In genomic region chr10:41295145-41295544, GRCm38 (mm10) we compare ENCODE assay signal across 9 mouse cellular contexts. TPM values are rescaled to one million over a fixed set of nuclear protein-coding genes. Genes with fewer than 3 reads are reported as not detected.
DNase-seq lines count a peak whose midpoint lies in the region; ATAC-seq and TF ChIP-seq lines count a peak whose summit lies in the region.
"Had no signal": no experiment of that assay in that cellular context is flagged by ENCODE, and none has a peak within 500 bp of the region (broad histone marks: within the 10 kb centered on the region; RNA-seq: fewer than 3 reads in every experiment).

No protein-coding gene starts in this region.

- no peak overlapping the region for H3K9ac ChIP-seq in kidney, embryonic 16.5 days (replicated peaks; ENCODE audit: low read length)
- H3K9ac ChIP-seq in neural tube, embryonic 11.5 days (ENCODE audit: low read length): no peak overlapping the region

- H3K36me3 ChIP-seq in kidney, adult 2 months (ENCODE audit: control insufficient read depth, insufficient read depth, low read length): no peaks in the 10 kb centered on the region
- H3K36me3 ChIP-seq in kidney, embryonic 16.5 days (ENCODE audit: insufficient read depth, low read length): no peaks in the 10 kb centered on the region
- H3K36me3 ChIP-seq in neural tube, embryonic 11.5 days (ENCODE audit: control insufficient read depth, insufficient read depth, low read length): no peaks in the 10 kb centered on the region

- ATAC-seq in kidney, embryonic 16.5 days (ENCODE audit: low FRiP score, low TSS enrichment): no peak
- ATAC-seq in neural tube, embryonic 11.5 days (ENCODE audit: insufficient read depth, low FRiP score, low TSS enrichment): peak; percentile 83

- no peak overlapping the region for H3K27ac ChIP-seq in kidney, adult 2 months (ENCODE audit: insufficient read depth, low read depth, low read length)
- H3K27ac ChIP-seq in kidney, embryonic 16.5 days (ENCODE audit: low read length): no peak overlapping the region
- H3K27ac ChIP-seq in neural tube, embryonic 11.5 days (ENCODE audit: low read depth, low read length): no peak overlapping the region

- no peak for TF ChIP-seq POLR2A in kidney, adult 2 months (IDR thresholded peaks at IDR 0.05; ENCODE audit: low read depth, low read length)

- no peaks in the 10 kb centered on the region for H3K9me3 ChIP-seq in kidney, embryonic 16.5 days (ENCODE audit: low read length)
- no peaks in the 10 kb centered on the region for H3K9me3 ChIP-seq in neural tube, embryonic 11.5 days (ENCODE audit: control insufficient read depth, low read length)

- H3K27me3 ChIP-seq in kidney, adult 2 months (replicated peaks; ENCODE audit: control insufficient read depth, insufficient read depth, low read length): no peaks in the 10 kb centered on the region
- H3K27me3 ChIP-seq in kidney, embryonic 16.5 days (ENCODE audit: insufficient read depth, low read length): no peaks in the 10 kb centered on the region
- H3K27me3 ChIP-seq in neural tube, embryonic 11.5 days (ENCODE audit: control insufficient read depth, insufficient read depth, low read length): no peaks in the 10 kb centered on the region

- intact Hi-C loops in gastrocnemius, postnatal 14 days (cut with DNase I; ENCODE audit: low total_unique reads): no loop called here

- H3K4me1 ChIP-seq in kidney, adult 2 months (ENCODE audit: control insufficient read depth, insufficient read depth, low read length): peaks cover 5% of the 10 kb centered on the region; the same call in 1 of the 2 replicates
- H3K4me1 ChIP-seq in kidney, embryonic 16.5 days (ENCODE audit: insufficient read depth, low read length): peaks cover 16% of the 10 kb centered on the region
- peaks cover 6% of the 10 kb centered on the region; the same call in 1 of the 2 replicates for H3K4me1 ChIP-seq in neural tube, embryonic 11.5 days (ENCODE audit: control insufficient read depth, insufficient read depth, low read length)

- peak; percentile 57 for DNase-seq in kidney, adult 2 months
- peak; percentile 83 for DNase-seq in cerebellum, adult 9-10 months
- peak; percentile 51 for DNase-seq in kidney, adult 9 months
- DNase-seq in neural tube, embryonic 11.5 days (ENCODE audit: low spot score): peak; percentile 62
- no peak for DNase-seq in thymus, adult 18-20 months
- no peak for DNase-seq in gastrocnemius, postnatal 10 days
- DNase-seq in gastrocnemius, postnatal 14 days: no peak

- H3K4me2 ChIP-seq in kidney, embryonic 16.5 days (replicated peaks; ENCODE audit: low read depth, low read length): no peak overlapping the region
- H3K4me2 ChIP-seq in neural tube, embryonic 11.5 days (ENCODE audit: low read depth): no peak overlapping the region

- TF ChIP-seq CTCF in kidney, adult 2 months (conservative IDR thresholded peaks at IDR 0.05; ENCODE audit: insufficient read depth, insufficient read length, low read depth, low read length): no peak

- WGBS in kidney, adult 2 months: 51% methylated on average over 7 of the region's 7 CpGs
- WGBS in kidney, embryonic 16.5 days: 56% methylated on average over 7 of the region's 7 CpGs
- WGBS in neural tube, embryonic 11.5 days: 30% methylated on average over 7 of the region's 7 CpGs

- H3K4me3 ChIP-seq in kidney, adult 2 months (ENCODE audit: insufficient read depth, low read depth, low read length): no peak overlapping the region
- no peak overlapping the region for H3K4me3 ChIP-seq in kidney, embryonic 16.5 days (ENCODE audit: low read length)
- no peak overlapping the region for H3K4me3 ChIP-seq in neural tube, embryonic 11.5 days (ENCODE audit: low read depth, low read length)

RNA-seq across cellular contexts. Expression of gene Fig4, which starts 7.9 kb away (rescaled TPM):
- 12.6 and 13.4 TPM in 2 replicates for polyA plus RNA-seq in kidney, adult 2 months (2012; rRNA removed)
- polyA plus RNA-seq in kidney, embryonic 16.5 days (2015; fragmentation: Nextera tagmentation; extraction: Ambion mirVana): 16.6 and 17.2 TPM in 2 replicates
- polyA plus RNA-seq in neural tube, embryonic 11.5 days (2014; fragmentation: Nextera tagmentation; extraction: Ambion mirVana): 25.2 and 29.6 TPM in 2 replicates
- total RNA-seq in gastrocnemius, postnatal 10 days (2021): 1 to 10 TPM; 7.6 to 9.9 TPM
- 1 to 10 TPM; 6.0 to 7.0 TPM for total RNA-seq in gastrocnemius, postnatal 14 days (2021)

RNA-seq across cellular contexts. Expression of gene Ak9, which starts 8.6 kb away (rescaled TPM):
- polyA plus RNA-seq in kidney, adult 2 months (2012; rRNA removed): 0.02 and 0.03 TPM in 2 replicates
- polyA plus RNA-seq in kidney, embryonic 16.5 days (2015; fragmentation: Nextera tagmentation; extraction: Ambion mirVana): 0.04 and 0.06 TPM in 2 replicates
- not detected in 2 replicates for polyA plus RNA-seq in neural tube, embryonic 11.5 days (2014; fragmentation: Nextera tagmentation; extraction: Ambion mirVana)
- total RNA-seq in gastrocnemius, postnatal 10 days (2021): not detected
- not detected for total RNA-seq in gastrocnemius, postnatal 14 days (2021)
- total RNA-seq: neutrophil, adult 5-6 weeks had no signal

Comparison
In these comparisons a context has a peak if more than half of its experiments do, and no peak if none do; other contexts are left out.
1. DNase-seq: peak in kidney, adult 2 months (single experiment), cerebellum, adult 9-10 months (single experiment), kidney, adult 9 months (single experiment) and neural tube, embryonic 11.5 days (single experiment); none in thymus, adult 18-20 months (0 of 2), gastrocnemius, postnatal 10 days (single experiment) and gastrocnemius, postnatal 14 days (single experiment).